Mouse (Mus musculus) intestine, embryonic 16.5 days (tissue): ENCODE measurements around the gene C1ql1. TPM values are rescaled to one million over a fixed set of nuclear protein-coding genes. Genes with fewer than 3 reads are reported as not detected.

Source experiments
- ATAC-seq: fragments of 200-750 bp; cut with Nextera tagmentation; 2 replicates; pipeline ENCODE4 v1.8.0; 2017; ENCODE audit warnings: moderate TSS enrichment, moderate library complexity
- H3K27ac ChIP-seq: fragments of 300-500 bp; sonication (generic); 2 replicates; pipeline ENCODE4 v1.5.1; 2014; ENCODE audit warnings: mild to moderate bottlenecking, low read length
- H3K27me3 ChIP-seq: fragments of 300-500 bp; sonication (generic); replicated peaks from 2 replicates; pipeline ENCODE4 v1.6.1; 2014; ENCODE audit warnings: low read length, control low read depth, mixed read lengths; ENCODE audit not compliant: control insufficient read depth, insufficient read depth
- H3K36me3 ChIP-seq: fragments of 300-500 bp; sonication (generic); 2 replicates; pipeline ENCODE4 v1.6.1; 2014; ENCODE audit warnings: low read length, control low read depth; ENCODE audit not compliant: control insufficient read depth, insufficient read depth
- H3K4me1 ChIP-seq: fragments of 300-500 bp; sonication (generic); 2 replicates; pipeline ENCODE4 v1.6.1; 2014; ENCODE audit warnings: low read length, control low read depth, mixed read lengths; ENCODE audit not compliant: control insufficient read depth, insufficient read depth
- H3K4me2 ChIP-seq: fragments of 300-500 bp; sonication (generic); 2 replicates; pipeline ENCODE4 v1.6.1; 2014; ENCODE audit warnings: low read depth, low read length, control low read depth
- H3K4me3 ChIP-seq: fragments of 300-500 bp; sonication (generic); 2 replicates; pipeline ENCODE4 v1.5.1; 2014; ENCODE audit warnings: mild to moderate bottlenecking, low read length
- H3K9ac ChIP-seq: fragments of 300-500 bp; sonication (generic); 2 replicates; pipeline ENCODE4 v1.6.1; 2014; ENCODE audit warnings: low read depth, low read length
- H3K9me3 ChIP-seq: fragments of 300-500 bp; sonication (generic); 2 replicates; pipeline ENCODE4 v1.6.1; 2016; ENCODE audit warnings: low read length, control low read depth; ENCODE audit not compliant: control insufficient read depth
- WGBS: fragments of 180-500 bp; shearing (Covaris S2); extraction: QIAGEN DNeasy Blood & Tissue Kit; methylation state at CpG from one replicate; pipeline ENCODE4 v1.1.7; 2014; 5-methylcytosine and 5-hydroxymethylcytosine counted together
- polyA plus RNA-seq: library from polyadenylated mRNA; unstranded; fragments of >200 nt; fragmentation: Nextera tagmentation; extraction: Ambion mirVana; gene quantifications from 2 replicates; pipeline ENCODE4 v1.2.1, GENCODE M21; 2015

Gene C1ql1
- polyA plus RNA-seq, 1 experiment from 2014 or later, result 0.53 TPM

GRCm38 (mm10) chr11:102921491-102921890 is 25.0 kb downstream of the C1ql1 start:
- peaks cover 6% of the 10 kb centered on the region; the same call in 1 of the 2 replicates for H3K4me1 ChIP-seq
- no peak overlapping the region for H3K27ac ChIP-seq
- H3K36me3 ChIP-seq, result no peaks in the 10 kb centered on the region
- no peak overlapping the region for H3K4me3 ChIP-seq
- no peaks in the 10 kb centered on the region for H3K27me3 ChIP-seq
- no peak for ATAC-seq
- no peaks in the 10 kb centered on the region for H3K9me3 ChIP-seq
- H3K4me2 ChIP-seq, result no peak overlapping the region
- WGBS, result 78% methylated on average over 6 of the region's 6 CpGs
- H3K9ac ChIP-seq, result peak overlapping the region; percentile 17; the same call in 1 of the 2 replicates

GRCm38 (mm10) chr11:102918077-102918476 is 28.4 kb downstream of the C1ql1 start:
- no peak overlapping the region for H3K4me2 ChIP-seq
- H3K9me3 ChIP-seq, result no peaks in the 10 kb centered on the region
- H3K9ac ChIP-seq, result no peak overlapping the region
- ATAC-seq, result no peak
- H3K27me3 ChIP-seq, result no peaks in the 10 kb centered on the region
- no peak overlapping the region for H3K4me3 ChIP-seq
- no peak overlapping the region for H3K27ac ChIP-seq
- H3K4me1 ChIP-seq, result peaks cover 6% of the 10 kb centered on the region; the same call in 1 of the 2 replicates
- WGBS, result 83% methylated on average over 4 of the region's 4 CpGs
- peaks cover 21% of the 10 kb centered on the region for H3K36me3 ChIP-seq

- Histone ChIP-seq H3K4me2 (no peak overlapping the region), H3K9ac (no peak overlapping the region), H3K9me3 (no peaks in the 10 kb centered on the region), H3K4me3 (no peak overlapping the region), H3K27ac (no peak overlapping the region), H3K4me1 (no peaks in the 10 kb centered on the region), H3K27me3 (no peaks in the 10 kb centered on the region), H3K36me3 (peaks cover 23% of the 10 kb centered on the region)
- ATAC-seq, result no peak
- 90% methylated on average over 9 of the region's 9 CpGs for WGBS
These were observed 31.1 kb downstream of the C1ql1 start for GRCm38 (mm10) chr11:102915380-102915779.

- ATAC-seq, result no peak
- WGBS, result 69% methylated on average over 7 of the region's 7 CpGs
These were observed 35.1 kb downstream of the C1ql1 start for GRCm38 (mm10) chr11:102911376-102911775.

GRCm38 (mm10) chr11:102903654-102904053 is 42.8 kb downstream of the C1ql1 start:
- Histone ChIP-seq H3K9ac (no peak overlapping the region), H3K27me3 (no peaks in the 10 kb centered on the region), H3K36me3 (peaks cover 7% of the 10 kb centered on the region; the same call in 1 of the 2 replicates), H3K9me3 (no peaks in the 10 kb centered on the region), H3K4me2 (no peak overlapping the region), H3K4me3 (no peak overlapping the region), H3K4me1 (no peaks in the 10 kb centered on the region), H3K27ac (no peak overlapping the region)
- 69% methylated on average over 7 of the region's 7 CpGs for WGBS
- no peak for ATAC-seq

More at GRCm38 (mm10) chr11:102911376-102911775, 35.1 kb downstream of the C1ql1 start:
- no peak overlapping the region for H3K27ac ChIP-seq
- H3K9me3 ChIP-seq, result no peaks in the 10 kb centered on the region
- no peaks in the 10 kb centered on the region for H3K4me1 ChIP-seq
- no peak overlapping the region for H3K4me3 ChIP-seq
- no peak overlapping the region for H3K4me2 ChIP-seq
- H3K36me3 ChIP-seq, result peaks cover 34% of the 10 kb centered on the region
- H3K27me3 ChIP-seq, result no peaks in the 10 kb centered on the region
- H3K9ac ChIP-seq, result no peak overlapping the region

- Histone ChIP-seq H3K4me3 (no peak overlapping the region), H3K4me1 (no peaks in the 10 kb centered on the region), H3K27me3 (no peaks in the 10 kb centered on the region), H3K9me3 (no peaks in the 10 kb centered on the region), H3K4me2 (no peak overlapping the region), H3K9ac (no peak overlapping the region), H3K27ac (no peak overlapping the region), H3K36me3 (peaks cover 4% of the 10 kb centered on the region; the same call in 1 of the 2 replicates)
- 86% methylated on average over 5 of the region's 5 CpGs for WGBS
- ATAC-seq, result no peak
These were observed 44.4 kb downstream of the C1ql1 start for GRCm38 (mm10) chr11:102902107-102902506.

GRCm38 (mm10) chr11:102901199-102901598 is 45.3 kb downstream of the C1ql1 start:
- H3K4me1 ChIP-seq, result no peaks in the 10 kb centered on the region
- H3K27me3 ChIP-seq, result no peaks in the 10 kb centered on the region; the same call in 1 of the 2 replicates
- H3K36me3 ChIP-seq, result no peaks in the 10 kb centered on the region
- no peaks in the 10 kb centered on the region for H3K9me3 ChIP-seq
- H3K4me2 ChIP-seq, result no peak overlapping the region
- no peak overlapping the region for H3K9ac ChIP-seq
- peak; percentile 18; the same call in 1 of the 2 replicates for ATAC-seq
- H3K27ac ChIP-seq, result no peak overlapping the region
- 62% methylated on average over 4 of the region's 4 CpGs for WGBS
- H3K4me3 ChIP-seq, result no peak overlapping the region

- Histone ChIP-seq H3K27ac (no peak within 1 kb of the TSS), H3K4me3 (no peak within 1 kb of the TSS), H3K4me2 (no peak within 1 kb of the TSS), H3K9me3 (no peaks in the 10 kb centered on the region), H3K9ac (no peak within 1 kb of the TSS), H3K4me1 (no peaks in the 10 kb centered on the region), H3K27me3 (no peaks in the 10 kb centered on the region; the same call in 1 of the 2 replicates), H3K36me3 (no peaks in the 10 kb centered on the region)
- WGBS, result 4% methylated on average over 7 of the region's 7 CpGs
- peak; percentile 54 for ATAC-seq
These were observed 45.7 kb downstream of the C1ql1 start, which contains the start of gene Gfap for GRCm38 (mm10) chr11:102900763-102901162. Gfap (minus strand) TSS chr11:102900912.

GRCm38 (mm10) chr11:102898408-102898807 is 48.1 kb downstream of the C1ql1 start:
- 78% methylated on average over 9 of the region's 9 CpGs for WGBS
- no peak for ATAC-seq
- no peak overlapping the region for H3K9ac ChIP-seq
- no peak overlapping the region for H3K4me2 ChIP-seq
- H3K36me3 ChIP-seq, result no peaks in the 10 kb centered on the region
- H3K27me3 ChIP-seq, result peaks cover 3% of the 10 kb centered on the region; the same call in 1 of the 2 replicates
- H3K9me3 ChIP-seq, result no peaks in the 10 kb centered on the region
- H3K4me3 ChIP-seq, result no peak overlapping the region
- H3K4me1 ChIP-seq, result peaks cover 2% of the 10 kb centered on the region
- H3K27ac ChIP-seq, result no peak overlapping the region

GRCm38 (mm10) chr11:102896641-102897040 is 49.8 kb downstream of the C1ql1 start:
- Histone ChIP-seq H3K27me3 (peaks cover 3% of the 10 kb centered on the region; the same call in 1 of the 2 replicates), H3K9me3 (no peaks in the 10 kb centered on the region)
- 78% methylated on average over 20 of the region's 20 CpGs for WGBS

More at GRCm38 (mm10) chr11:102896641-102897040, 49.8 kb downstream of the C1ql1 start:
- no peak for ATAC-seq
- H3K4me1 ChIP-seq, result peaks cover 6% of the 10 kb centered on the region
- H3K4me3 ChIP-seq, result no peak overlapping the region
- no peak overlapping the region for H3K27ac ChIP-seq
- no peaks in the 10 kb centered on the region for H3K36me3 ChIP-seq
- H3K4me2 ChIP-seq, result no peak overlapping the region
- H3K9ac ChIP-seq, result no peak overlapping the region
